Mouse (Mus musculus) embryonic facial prominence, embryonic 12.5 days (tissue): ENCODE data around the gene Ccdc126. TPM values are rescaled to one million over a fixed set of nuclear protein-coding genes. Genes with fewer than 3 reads are reported as not detected.
A peak's percentile ranks its signal among the peaks of the same experiment; 100 is the strongest.

ENCODE experiments used
- ATAC-seq: fragments of 200-750 bp; cut with Nextera tagmentation; 2 replicates; pipeline ENCODE4 v1.8.0; 2017; ENCODE audit not compliant: insufficient number of reproducible peaks, insufficient read depth, low FRiP score, low TSS enrichment
- H3K27ac ChIP-seq: fragments of 300-500 bp; sonication (generic); 2 replicates; pipeline ENCODE4 v1.5.1; 2016; ENCODE audit warnings: mild to moderate bottlenecking
- H3K27me3 ChIP-seq: fragments of 300-500 bp; sonication (generic); 2 replicates; pipeline ENCODE4 v1.6.1; 2016; ENCODE audit warnings: mild to moderate bottlenecking, moderate library complexity
- H3K36me3 ChIP-seq: fragments of 300-500 bp; sonication (generic); 2 replicates; pipeline ENCODE4 v1.6.1; 2016; ENCODE audit warnings: mild to moderate bottlenecking
- H3K4me1 ChIP-seq: fragments of 300-500 bp; sonication (generic); 2 replicates; pipeline ENCODE4 v1.6.1; 2016
- H3K4me2 ChIP-seq: fragments of 300-500 bp; sonication (generic); replicated peaks from 2 replicates; pipeline ENCODE4 v1.6.1; 2016; ENCODE audit warnings: mild to moderate bottlenecking, moderate library complexity
- H3K4me3 ChIP-seq: fragments of 300-500 bp; sonication (generic); 2 replicates; pipeline ENCODE4 v1.5.1; 2016; ENCODE audit warnings: mild to moderate bottlenecking
- H3K9ac ChIP-seq: fragments of 300-500 bp; sonication (generic); 2 replicates; pipeline ENCODE4 v1.6.1; 2016; ENCODE audit warnings: mild to moderate bottlenecking, moderate library complexity
- H3K9me3 ChIP-seq: fragments of 300-500 bp; sonication (generic); 2 replicates; pipeline ENCODE4 v1.6.1; 2016; ENCODE audit warnings: mild to moderate bottlenecking, moderate library complexity
- WGBS: fragments of 180-500 bp; shearing (Covaris S2); methylation state at CpG from one replicate; pipeline ENCODE4 v1.1.7; 2016; 5-methylcytosine and 5-hydroxymethylcytosine counted together
- polyA plus RNA-seq: library from polyadenylated mRNA; unstranded; fragments of >200 nt; fragmentation: Nextera tagmentation; extraction: Ambion mirVana; gene quantifications from 2 replicates; pipeline ENCODE4 v1.2.1, GENCODE M21; 2016

Gene Ccdc126
- polyA plus RNA-seq, 1 experiment from 2014 or later: 7.8 TPM

GRCm38 (mm10) chr6:49343737-49344469 lies 24.8 kb downstream of the Ccdc126 start:
- 79% methylated on average over 14 of the region's 14 CpGs for WGBS
- Histone ChIP-seq H3K4me3 (no peak overlapping the region), H3K9ac (no peak overlapping the region), H3K36me3 (no peaks in the 10 kb centered on the region), H3K27me3 (no peaks in the 10 kb centered on the region), H3K27ac (no peak overlapping the region), H3K4me2 (no peak overlapping the region), H3K4me1 (no peaks in the 10 kb centered on the region), H3K9me3 (no peaks in the 10 kb centered on the region)
- ATAC-seq: no peak

DNA sequence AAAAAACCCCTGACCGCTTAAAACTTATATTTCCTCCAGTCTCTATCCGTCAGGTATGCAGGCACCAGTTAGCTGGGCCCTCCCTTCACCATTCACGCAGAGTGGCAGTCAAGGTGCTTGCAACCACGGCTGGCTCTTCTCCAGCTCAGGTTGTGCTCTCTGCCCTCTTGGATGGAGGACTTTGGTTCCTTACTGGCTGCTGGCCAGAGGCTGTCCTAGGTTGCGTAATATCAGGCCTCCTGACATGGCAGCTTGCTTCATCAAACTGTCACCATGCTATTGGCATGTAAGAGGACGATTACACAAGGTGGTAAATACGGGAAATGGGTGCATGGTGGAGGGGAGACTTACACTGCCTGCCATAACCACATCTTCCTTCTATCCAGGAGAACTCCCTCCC lies 30.8 kb downstream of the Ccdc126 start:
- no peak overlapping the region for H3K9ac ChIP-seq
- ATAC-seq: no peak
- no peak overlapping the region for H3K4me2 ChIP-seq
- no peaks in the 10 kb centered on the region for H3K9me3 ChIP-seq
- H3K4me3 ChIP-seq: no peak overlapping the region
- H3K27me3 ChIP-seq: no peaks in the 10 kb centered on the region
- no peaks in the 10 kb centered on the region for H3K4me1 ChIP-seq
- H3K36me3 ChIP-seq: no peaks in the 10 kb centered on the region
- 93% methylated on average over 7 of the region's 7 CpGs for WGBS
- no peak overlapping the region for H3K27ac ChIP-seq

DNA sequence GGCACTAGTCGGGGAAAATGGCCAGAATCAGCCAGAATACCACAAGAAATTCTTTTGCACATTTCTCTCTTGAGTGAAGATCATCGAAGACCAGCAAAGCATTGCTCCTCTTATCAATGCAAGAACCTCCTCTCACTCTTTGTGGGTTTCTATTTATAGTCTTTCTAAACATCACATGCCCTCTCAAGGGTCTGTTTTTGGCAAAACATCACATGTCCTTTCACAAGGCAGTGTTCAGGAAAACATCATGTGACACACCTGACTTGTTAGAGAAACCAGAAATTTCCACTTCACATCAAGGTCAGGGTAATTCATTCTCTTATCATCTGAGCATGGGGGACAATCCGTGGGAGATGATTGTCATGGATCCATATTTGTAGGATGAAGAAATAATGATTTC lies 35.5 kb downstream of the Ccdc126 start:
- H3K36me3 ChIP-seq: no peaks in the 10 kb centered on the region
- no peak overlapping the region for H3K9ac ChIP-seq
- WGBS: 82% methylated on average over 3 of the region's 3 CpGs
- no peaks in the 10 kb centered on the region for H3K27me3 ChIP-seq
- no peak overlapping the region for H3K4me2 ChIP-seq
- H3K9me3 ChIP-seq: no peaks in the 10 kb centered on the region
- no peak overlapping the region for H3K4me3 ChIP-seq
- H3K27ac ChIP-seq: no peak overlapping the region
- ATAC-seq: no peak
- H3K4me1 ChIP-seq: no peaks in the 10 kb centered on the region

DNA sequence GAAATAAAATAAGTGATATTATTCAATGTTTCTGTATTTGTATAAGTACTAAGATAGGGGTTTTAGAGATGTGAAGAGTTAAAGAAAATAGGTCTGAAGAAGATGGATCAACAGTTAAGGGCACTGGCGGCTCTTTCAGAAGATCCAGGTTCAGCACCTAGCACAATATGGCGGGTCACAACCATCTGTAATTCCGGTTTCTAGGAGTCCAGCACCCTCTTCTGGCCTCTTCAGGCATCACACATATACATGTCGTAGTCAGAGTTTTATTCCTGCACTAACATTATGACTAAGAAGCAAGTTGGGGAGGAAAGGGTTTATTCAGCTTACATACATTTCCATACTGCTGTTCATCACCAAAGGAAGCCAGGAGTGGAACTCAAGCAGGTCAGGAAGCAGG lies 36.1 kb downstream of the Ccdc126 start:
- Histone ChIP-seq H3K9ac (no peak overlapping the region), H3K4me2 (no peak overlapping the region), H3K27me3 (no peaks in the 10 kb centered on the region), H3K36me3 (no peaks in the 10 kb centered on the region), H3K4me1 (no peaks in the 10 kb centered on the region), H3K9me3 (no peaks in the 10 kb centered on the region), H3K27ac (no peak overlapping the region), H3K4me3 (no peak overlapping the region)
- no peak for ATAC-seq
- 72% methylated on average over 4 of the region's 4 CpGs for WGBS

- Histone ChIP-seq H3K4me3 (no peak overlapping the region), H3K9ac (no peak overlapping the region), H3K9me3 (no peaks in the 10 kb centered on the region), H3K27me3 (no peaks in the 10 kb centered on the region), H3K4me1 (no peaks in the 10 kb centered on the region), H3K36me3 (no peaks in the 10 kb centered on the region), H3K4me2 (no peak overlapping the region), H3K27ac (no peak overlapping the region)
- ATAC-seq: no peak
Observed at GRCm38 (mm10) chr6:49360420-49360819, 41.3 kb downstream of the Ccdc126 start.

- 4% methylated on average over 49 of the region's 49 CpGs for WGBS
- Histone ChIP-seq H3K27ac (peak within 1 kb of the TSS; percentile 61), H3K9me3 (no peaks in the 10 kb centered on the region), H3K4me2 (peak within 1 kb of the TSS; percentile 69), H3K9ac (peak within 1 kb of the TSS; percentile 56), H3K4me1 (peaks cover 6% of the 10 kb centered on the region; the same call in 1 of the 2 replicates), H3K27me3 (no peaks in the 10 kb centered on the region), H3K36me3 (no peaks in the 10 kb centered on the region), H3K4me3 (peak within 1 kb of the TSS; percentile 54)
- peak; percentile 96 for ATAC-seq
Observed at GRCm38 (mm10) chr6:49367159-49368054, 48.3 kb downstream of the Ccdc126 start, which contains the start of gene Fam221a. Gene Fam221a, plus strand, starts transcription at chr6:49367739.

- peak overlapping the region; percentile 69 for H3K4me2 ChIP-seq
- 21% methylated on average over 3 of the region's 3 CpGs for WGBS
- no peak overlapping the region for H3K27ac ChIP-seq
- peak overlapping the region; percentile 56 for H3K9ac ChIP-seq
- no peaks in the 10 kb centered on the region for H3K36me3 ChIP-seq
- ATAC-seq: no peak
- no peaks in the 10 kb centered on the region for H3K27me3 ChIP-seq
- no peaks in the 10 kb centered on the region for H3K9me3 ChIP-seq
- H3K4me3 ChIP-seq: peak overlapping the region; percentile 54
- H3K4me1 ChIP-seq: peaks cover 6% of the 10 kb centered on the region; the same call in 1 of the 2 replicates
Observed at GRCm38 (mm10) chr6:49368212-49368611, 49.1 kb downstream of the Ccdc126 start.

GRCm38 (mm10) chr6:49372705-49373104 lies 53.6 kb downstream of the Ccdc126 start:
- Histone ChIP-seq H3K4me2 (no peak overlapping the region), H3K4me1 (peaks cover 6% of the 10 kb centered on the region; the same call in 1 of the 2 replicates), H3K4me3 (no peak overlapping the region), H3K9ac (no peak overlapping the region), H3K27ac (no peak overlapping the region), H3K27me3 (no peaks in the 10 kb centered on the region), H3K36me3 (no peaks in the 10 kb centered on the region), H3K9me3 (no peaks in the 10 kb centered on the region)
- WGBS: 85% methylated on average over 4 of the region's 4 CpGs
- no peak for ATAC-seq

- ATAC-seq: no peak
- H3K4me2 ChIP-seq: no peak overlapping the region
- no peaks in the 10 kb centered on the region for H3K4me1 ChIP-seq
- no peaks in the 10 kb centered on the region for H3K9me3 ChIP-seq
- no peak overlapping the region for H3K4me3 ChIP-seq
- H3K27ac ChIP-seq: no peak overlapping the region
- no peak overlapping the region for H3K9ac ChIP-seq
- H3K27me3 ChIP-seq: no peaks in the 10 kb centered on the region
- H3K36me3 ChIP-seq: no peaks in the 10 kb centered on the region
- WGBS: 84% methylated on average over 2 of the region's 2 CpGs
Observed at GRCm38 (mm10) chr6:49373943-49374342, 54.9 kb downstream of the Ccdc126 start.

DNA sequence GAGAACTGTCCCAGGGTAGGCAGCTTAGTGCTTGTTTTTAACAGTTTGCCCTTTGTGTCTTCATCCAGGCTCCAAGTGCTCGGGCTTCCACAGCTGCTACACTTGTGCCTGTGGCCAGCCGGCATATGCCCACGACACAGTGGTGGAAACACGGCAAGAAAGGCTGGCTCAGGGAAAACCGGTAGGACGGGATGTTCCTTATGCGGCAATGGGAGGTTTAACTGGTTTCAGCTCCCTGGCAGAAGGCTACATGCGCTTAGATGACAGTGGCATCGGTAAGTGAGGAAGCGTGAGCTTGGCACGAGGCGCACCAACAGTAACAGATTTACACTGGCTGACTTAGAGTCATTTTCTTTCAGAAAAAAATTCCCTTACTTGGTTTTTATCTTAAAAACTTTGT lies 59.3 kb downstream of the Ccdc126 start:
- Histone ChIP-seq H3K4me3 (no peak overlapping the region), H3K9ac (no peak overlapping the region), H3K4me1 (no peaks in the 10 kb centered on the region), H3K27ac (no peak overlapping the region), H3K9me3 (no peaks in the 10 kb centered on the region), H3K36me3 (0 out of 2 replicates have a peak, but pooled peaks cover 5% of the 10 kb centered on the region), H3K27me3 (no peaks in the 10 kb centered on the region), H3K4me2 (no peak overlapping the region)
- 66% methylated on average over 12 of the region's 12 CpGs for WGBS
- no peak for ATAC-seq
